Mouse (Mus musculus) mouse trophoblast stem cell (cell line): ENCODE measurements around the gene Gm48552.

ENCODE experiments used
- in situ Hi-C, 2 experiments: fragments of 300-500 bp; cut with MseI, MboI; formaldehyde crosslinking; loops; 2 replicates in 1 of 2; 3 replicates in 1 of 2; pipeline ENCODE4 v1.15.1; 2025

The Gm48552 gene

DNA sequence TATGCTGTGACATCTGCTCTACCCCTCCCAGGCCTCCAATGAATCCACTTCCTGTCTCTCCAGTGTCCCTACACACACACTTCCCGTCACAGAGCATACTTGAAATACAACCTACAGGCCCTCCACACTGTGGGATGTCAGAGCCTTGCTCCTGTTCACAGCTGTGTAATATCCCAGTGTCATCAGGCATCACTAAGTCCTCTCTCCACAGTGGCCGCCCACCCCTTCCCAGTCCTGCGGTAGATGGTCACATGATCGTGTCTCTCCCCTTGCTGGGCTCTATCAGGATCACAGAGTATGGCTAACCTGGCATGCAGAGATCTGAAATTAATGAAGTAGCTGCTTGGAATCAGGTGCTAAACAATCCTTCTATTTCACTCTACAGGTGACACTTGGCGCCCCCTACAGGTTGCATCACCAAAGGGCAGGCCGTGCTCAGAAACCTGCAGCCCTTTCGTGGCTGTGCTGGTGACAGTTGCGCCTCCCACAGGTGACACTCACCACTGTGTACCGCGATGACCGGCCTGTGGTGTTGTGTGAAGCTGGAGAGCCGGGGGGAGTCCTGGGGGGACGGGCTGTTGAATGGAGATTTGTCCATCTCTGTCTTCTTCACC, 16.9 kb downstream of the Gm48552 start:
- in situ Hi-C loops, result no loop called here

DNA sequence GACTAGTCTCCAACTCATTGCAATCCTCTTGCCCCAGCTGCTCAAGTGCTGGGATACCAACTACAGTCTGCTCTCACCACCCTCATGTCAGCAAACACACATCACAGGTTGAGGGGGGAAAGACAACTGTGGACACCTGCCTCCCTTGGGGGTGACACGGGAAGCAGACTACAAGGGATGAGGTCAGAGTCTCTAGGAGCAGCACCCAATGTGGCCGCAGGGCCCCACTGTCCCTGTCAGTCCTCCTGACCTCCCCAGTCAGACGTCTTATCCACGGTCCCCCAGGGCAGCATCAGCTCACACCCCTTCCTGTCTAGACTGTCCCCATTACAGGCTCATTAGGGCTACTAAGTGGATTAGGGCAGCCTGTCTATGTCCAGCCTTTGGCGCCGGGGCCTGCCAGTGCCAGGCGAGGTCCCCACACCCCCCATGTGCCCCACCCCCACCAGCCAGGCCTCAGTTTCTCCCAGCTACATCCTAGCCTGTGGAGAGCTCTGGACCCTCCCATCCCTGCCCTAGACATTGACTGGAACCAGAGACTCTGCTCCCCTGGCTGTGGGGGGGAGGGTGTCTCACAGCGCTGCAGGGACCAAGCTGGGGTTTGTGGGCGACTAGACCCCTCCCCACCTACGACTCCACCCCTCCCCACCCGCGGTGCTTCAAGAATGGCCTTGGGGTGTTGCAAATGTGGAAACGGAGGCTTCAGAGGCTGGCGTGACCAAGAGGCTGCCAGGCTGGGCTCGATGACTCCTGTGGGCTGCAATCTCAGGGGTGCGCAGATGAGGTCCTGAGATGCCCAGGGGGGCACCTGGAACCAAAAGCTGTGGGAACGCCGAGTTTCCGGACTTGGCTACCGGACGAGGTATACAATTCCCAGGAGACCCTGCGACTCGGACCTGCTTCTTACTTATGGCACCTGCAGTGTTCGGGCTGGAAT, 18.0 kb downstream of the Gm48552 start:
- in situ Hi-C loops, result no loop called here

DNA sequence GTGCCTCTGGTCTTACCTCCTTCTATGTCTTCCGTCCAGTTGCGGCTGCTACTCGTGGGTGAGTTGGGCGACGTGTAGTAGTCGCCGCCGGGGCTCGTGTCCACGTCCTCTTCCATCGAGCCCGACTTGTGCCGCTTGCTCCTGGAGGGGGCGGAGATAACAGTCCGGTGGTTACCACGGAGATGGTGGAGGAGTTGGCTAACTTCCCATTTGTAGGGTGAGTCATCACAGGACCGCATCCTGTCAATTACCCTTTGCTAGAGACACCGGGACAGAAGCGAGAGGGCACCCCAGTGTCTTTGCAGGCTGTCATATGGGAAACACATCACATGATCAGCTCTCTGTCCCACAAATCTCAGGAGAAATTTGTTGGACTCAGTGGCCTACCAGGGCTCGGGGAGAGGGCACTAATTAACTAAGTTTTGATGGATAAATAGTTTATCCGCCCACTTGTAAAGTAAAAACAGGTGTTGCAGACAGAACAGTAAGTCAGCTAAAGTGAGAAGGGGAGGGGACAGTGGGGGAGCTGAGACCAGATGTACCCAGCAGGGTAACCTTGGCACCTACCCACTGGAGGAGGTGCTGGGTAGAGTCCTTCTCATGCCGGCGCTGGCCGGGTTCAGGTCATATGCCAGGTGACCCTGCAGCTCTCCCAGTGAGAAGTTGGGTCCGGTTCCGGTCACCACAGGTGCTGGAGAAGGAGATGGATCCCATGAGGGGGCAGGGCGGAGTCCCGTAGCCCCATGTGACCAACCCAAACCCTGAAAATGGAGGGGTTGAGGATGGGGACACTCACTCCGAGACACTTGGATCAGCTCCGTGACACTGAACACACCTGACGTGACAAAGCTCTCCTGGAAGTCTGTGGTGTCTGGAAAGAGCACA, 19.0 kb downstream of the Gm48552 start:
- in situ Hi-C loops, result no loop called here

DNA sequence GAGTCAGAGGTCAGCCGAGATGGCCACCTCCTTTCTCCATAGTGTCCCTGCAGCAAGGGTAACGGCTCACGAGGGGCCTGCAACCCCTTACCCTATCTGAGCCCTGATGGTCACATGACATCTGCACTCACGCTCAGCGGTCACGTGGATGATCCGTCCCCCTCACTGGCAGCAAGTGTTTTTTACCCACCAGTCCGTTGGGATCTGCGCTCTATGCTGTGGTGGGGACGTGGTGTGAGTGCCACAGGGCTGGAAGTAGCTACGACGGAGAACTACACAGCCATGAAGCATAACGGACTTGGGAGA, 19.6 kb downstream of the Gm48552 start:
- in situ Hi-C loops, result no loop called here

- in situ Hi-C loops, result no loop called here
Measured at GRCm38 (mm10) chr10:81408871-81409291, 20.1 kb downstream of the Gm48552 start.

DNA sequence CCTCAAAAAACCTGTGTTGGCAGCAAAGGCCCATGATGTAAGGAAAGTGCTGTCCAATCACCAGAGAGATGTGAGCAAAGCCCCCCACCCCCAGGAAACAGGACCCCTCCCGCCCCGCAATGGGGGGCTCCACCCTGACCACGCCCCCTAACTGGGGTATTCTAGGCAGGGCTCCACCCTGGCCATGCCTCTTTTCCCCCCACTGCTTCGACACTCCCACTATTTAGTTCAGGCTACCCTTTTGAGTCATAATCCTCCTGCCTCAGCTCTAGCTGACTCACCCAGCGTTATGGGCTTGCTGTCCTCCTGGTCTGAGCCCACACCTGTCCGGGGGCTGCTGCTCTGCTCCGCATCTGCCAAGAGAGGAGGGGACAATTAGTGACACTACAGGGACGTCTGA, 20.5 kb downstream of the Gm48552 start:
- in situ Hi-C loops, result no loop called here

DNA sequence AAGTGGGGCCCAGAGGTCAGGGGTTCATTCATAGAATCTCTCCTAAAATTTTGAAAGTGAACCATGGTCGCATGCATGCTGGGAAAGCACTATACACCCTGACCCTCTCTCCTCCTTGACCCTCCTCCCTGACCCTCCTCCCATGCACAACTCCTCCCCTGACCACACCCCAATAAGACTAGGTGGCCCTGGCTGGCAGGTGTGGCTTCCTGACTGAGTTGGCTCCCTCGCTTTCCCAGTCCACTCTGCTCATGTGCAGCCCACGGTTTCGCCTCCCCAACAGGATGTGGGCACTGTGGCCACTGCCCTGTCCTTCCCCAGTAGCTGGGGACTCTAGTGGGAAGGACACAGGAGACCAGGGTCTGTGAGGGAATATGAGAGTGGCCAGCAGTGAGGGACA, 21.5 kb downstream of the Gm48552 start:
- in situ Hi-C loops, result no loop called here

GRCm38 (mm10) chr10:81410981-81411380, 22.2 kb downstream of the Gm48552 start:
- in situ Hi-C loops, result no loop called here

- in situ Hi-C loops, result no loop called here
Measured at GRCm38 (mm10) chr10:81411471-81412400, 22.9 kb downstream of the Gm48552 start.

- in situ Hi-C loops, result no loop called here
Measured at GRCm38 (mm10) chr10:81412586-81413309, 23.9 kb downstream of the Gm48552 start.

- in situ Hi-C loops, result no loop called here
Measured at GRCm38 (mm10) chr10:81413310-81414261, 24.8 kb downstream of the Gm48552 start.

DNA sequence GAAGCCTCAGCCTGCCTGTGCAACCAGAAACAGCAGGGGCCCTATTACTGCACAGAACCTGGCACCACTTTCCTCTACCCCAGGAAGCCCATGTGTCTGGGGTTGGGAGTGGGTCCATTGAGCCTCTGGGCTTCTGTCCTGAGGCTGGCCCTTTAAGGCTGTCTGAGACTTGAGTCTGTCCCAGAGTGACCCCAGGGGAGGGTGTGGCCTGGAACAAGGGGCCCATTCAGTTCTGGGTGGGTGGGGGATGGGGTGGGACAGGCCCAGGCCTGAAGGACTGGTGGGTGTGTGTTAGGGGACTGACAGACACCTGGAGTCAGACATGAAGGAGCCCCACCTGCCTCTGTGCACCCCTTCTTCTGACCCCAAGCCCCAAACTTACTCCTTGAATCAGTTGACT, 25.9 kb downstream of the Gm48552 start:
- in situ Hi-C loops, result no loop called here

GRCm38 (mm10) chr10:81415146-81415545, 26.3 kb downstream of the Gm48552 start:
- in situ Hi-C loops, result no loop called here

GRCm38 (mm10) chr10:81415549-81416310, 26.9 kb downstream of the Gm48552 start:
- in situ Hi-C loops, result no loop called here

DNA sequence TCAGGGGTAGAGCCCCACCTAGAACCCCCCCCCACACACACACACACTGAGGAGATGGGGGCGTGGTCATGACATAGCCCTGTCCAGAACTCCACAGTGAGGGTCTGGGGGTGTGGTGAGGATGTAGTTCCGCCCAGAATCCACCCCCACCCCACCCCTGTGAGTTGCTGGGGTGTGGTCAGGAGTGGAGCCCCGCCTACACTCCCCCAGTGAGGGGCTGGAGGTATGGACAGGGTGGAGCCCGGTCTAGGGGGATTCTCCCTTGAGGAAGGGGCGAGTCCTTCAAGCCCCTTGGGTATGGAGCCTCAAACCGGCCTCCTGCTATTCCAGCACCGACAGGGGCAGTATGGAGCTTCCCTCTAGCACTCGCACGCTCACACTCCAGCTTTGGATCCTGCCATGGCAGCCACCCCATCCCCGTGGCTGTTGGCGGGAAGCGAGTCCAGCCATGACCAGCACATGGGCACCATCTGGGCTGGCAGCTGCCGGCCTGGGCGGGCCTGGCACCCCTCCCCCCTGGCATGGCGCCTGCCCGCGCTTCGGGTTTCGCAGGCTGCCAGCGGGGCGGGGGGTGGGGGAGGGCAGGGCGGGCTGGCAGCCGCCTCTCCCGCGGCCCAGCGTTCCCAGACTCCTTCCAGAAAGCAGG, 27.9 kb downstream of the Gm48552 start:
- in situ Hi-C loops, result no loop called here

DNA sequence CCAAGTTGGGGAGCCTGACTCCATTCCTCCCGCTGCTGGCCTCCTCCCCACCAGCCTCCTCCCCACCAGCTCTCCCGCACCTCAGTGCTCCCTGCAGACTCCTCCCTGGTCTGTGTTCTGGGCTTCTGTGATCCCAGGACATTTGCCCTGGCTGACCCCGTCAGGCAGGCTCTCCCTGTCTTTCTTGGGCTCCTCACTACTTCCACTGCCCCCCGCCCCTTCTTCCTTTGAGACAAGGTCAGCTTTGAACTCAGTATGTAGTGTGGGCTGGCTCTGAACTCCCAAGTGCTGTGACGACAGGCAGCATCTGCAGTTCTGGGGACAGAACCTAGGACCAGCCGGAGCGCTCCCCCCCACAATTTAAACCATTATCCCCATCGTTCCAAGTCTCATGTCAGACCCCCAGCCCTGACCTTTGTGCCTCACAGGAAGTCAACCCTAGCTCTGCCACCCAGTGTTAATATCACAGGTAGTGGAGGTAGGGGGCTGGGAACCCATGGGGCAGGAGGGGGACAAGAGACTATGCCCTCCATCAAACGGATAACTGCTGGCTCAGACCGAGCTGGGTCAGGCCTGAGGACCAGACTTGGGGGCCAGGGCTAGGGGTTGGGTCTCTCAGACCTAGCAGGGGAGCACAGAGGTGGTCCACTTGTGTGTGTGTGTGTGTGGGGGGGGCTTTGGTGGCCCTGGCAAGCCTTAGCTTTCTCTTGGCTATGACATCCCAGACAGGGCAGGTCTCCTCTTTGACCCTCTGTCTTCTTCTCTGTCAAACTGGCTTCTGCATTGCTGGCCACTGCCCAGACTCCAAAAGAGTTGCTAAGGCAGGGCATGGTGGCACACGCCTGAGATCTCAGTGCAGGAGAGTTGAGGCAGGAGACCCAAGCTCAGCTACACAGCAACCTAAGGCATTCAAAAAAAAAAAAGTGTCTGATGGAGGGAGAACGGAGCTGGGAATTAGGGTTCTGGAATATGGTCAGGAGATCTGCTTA, 28.7 kb downstream of the Gm48552 start:
- in situ Hi-C loops, result no loop called here
